Mouse (Mus musculus): ENCODE measurements around the gene Gngt1. TPM values are rescaled to one million over a fixed set of nuclear protein-coding genes. Genes with fewer than 3 reads are reported as not detected.
A peak's percentile ranks its signal among the peaks of the same experiment; 100 is the strongest.

The Gngt1 gene
- not detected in 2 replicates for total RNA-seq (2015)
- not detected in 2 replicates for total RNA-seq (2017)

DNA sequence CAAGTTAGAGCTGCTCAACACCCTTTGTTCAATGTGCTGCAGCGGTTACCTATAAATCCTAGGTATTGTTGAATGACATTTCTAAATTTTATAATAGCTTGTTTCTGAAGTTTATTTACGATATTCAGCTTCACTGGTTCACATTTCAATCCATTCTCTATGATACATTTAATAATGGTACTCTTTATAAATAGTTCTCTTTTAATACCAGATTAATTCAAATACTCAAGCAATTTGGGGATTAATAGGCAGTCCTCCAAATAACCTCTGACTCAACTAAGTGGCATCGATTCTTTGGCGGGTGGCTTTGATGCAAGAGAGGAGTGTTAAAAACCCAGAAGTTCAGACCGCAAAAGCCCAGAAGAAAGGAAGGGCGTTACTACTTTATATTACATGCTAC lies at the start of gene Gngt1:
Gene Gngt1 (plus strand): TSS at position 301 of the 400 bp plus-strand sequence.
- no peak for ATAC-seq (replicated peaks; ENCODE audit: poor library complexity)

DNA sequence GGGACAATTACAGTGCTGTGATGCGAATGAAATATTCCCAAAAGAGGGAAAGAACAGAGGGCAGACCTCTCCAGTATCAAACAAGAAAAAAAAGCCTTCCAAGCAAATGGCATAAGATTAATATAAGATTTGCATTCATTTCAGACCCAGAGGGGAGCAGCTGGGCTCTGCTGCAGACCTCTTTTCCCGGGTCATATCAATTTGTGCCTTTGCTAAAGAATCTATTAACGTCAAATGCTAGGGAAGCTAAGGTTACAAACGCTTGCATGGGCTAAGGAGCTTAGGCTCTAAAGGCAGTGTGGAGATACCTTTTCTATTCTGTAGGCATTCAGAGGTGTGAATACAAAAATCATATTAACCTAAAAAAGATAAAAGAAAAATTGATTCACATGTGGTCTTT lies 38.6 kb upstream of the Gngt1 start:
- ATAC-seq (replicated peaks; ENCODE audit: poor library complexity): no peak

GRCm38 (mm10) chr6:3967676-3968626 lies 25.6 kb upstream of the Gngt1 start:
- peak; percentile 90 for ATAC-seq (replicated peaks; ENCODE audit: poor library complexity)

DNA sequence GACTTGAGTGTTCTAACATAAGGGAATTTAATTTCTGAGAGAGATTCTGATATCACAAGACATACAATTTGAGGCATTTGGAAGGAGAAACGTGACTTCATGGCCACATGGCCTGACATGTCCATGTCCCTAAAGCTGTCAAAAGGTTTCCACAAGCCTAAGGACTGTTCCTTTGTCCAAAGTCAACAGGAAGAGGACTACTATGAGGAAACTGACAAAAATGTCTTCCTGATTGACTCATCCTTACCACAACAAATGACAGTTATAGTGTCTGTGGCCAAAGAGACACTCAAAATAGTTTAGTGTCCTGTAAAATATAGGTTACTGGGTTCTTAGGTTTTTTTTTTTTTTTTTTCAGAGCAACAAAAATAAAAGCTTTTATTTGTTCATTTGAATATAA lies 19.9 kb upstream of the Gngt1 start:
- peak; percentile 98 for ATAC-seq (replicated peaks; ENCODE audit: poor library complexity)

DNA sequence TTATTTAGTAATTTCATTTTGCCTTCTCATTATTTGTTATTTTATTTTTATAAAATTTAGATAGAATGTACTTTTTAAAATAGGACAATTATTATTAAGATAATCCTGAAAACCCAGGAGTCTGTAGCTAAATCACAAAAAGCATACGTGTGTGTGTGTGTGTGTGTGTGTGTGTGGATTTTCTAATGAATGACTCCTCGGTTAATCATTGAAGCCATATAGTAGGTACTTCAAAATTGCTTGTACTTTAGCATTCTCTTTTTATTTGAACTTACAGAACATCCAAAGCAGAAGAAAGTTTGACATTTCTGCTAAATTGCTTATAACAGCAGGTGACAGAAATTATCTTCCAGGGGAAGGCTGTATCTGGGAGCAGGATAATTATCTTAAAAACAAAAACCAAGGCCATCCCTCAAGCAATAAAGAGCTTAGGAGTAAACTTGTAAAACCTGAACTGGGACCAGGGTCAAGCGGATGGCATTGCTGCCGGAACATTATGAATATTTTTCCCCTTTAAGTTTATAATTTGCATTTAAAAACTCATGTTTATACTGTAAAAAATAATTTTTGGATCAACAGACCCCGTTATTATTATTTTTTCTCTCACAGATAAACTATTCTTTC lies 10.8 kb upstream of the Gngt1 start:
- ATAC-seq (replicated peaks; ENCODE audit: poor library complexity): no peak

DNA sequence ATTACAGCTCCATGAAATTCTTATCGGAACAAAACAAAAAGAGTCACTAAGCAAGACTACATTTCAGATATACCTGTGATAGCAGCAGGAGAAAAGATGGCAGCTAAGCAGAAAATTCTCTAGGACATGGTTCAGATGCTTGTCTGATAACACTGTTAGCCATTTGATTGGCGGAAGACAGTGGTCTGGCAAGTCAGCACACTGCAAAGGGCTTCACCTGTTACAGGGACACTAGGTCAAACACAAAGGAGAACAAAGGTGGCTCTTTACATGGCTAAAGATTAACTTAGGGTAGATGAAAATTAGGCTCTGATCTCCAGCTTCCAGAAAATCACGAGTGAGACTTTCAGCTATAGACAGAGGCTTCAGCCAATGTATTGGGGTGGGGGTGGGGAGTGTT lies 4.8 kb upstream of the Gngt1 start, which contains the start of gene Tfpi2:
Gene Tfpi2 (minus strand): TSS at position 170 of the 400 bp plus-strand sequence.
- ATAC-seq (replicated peaks; ENCODE audit: poor library complexity): no peak

DNA sequence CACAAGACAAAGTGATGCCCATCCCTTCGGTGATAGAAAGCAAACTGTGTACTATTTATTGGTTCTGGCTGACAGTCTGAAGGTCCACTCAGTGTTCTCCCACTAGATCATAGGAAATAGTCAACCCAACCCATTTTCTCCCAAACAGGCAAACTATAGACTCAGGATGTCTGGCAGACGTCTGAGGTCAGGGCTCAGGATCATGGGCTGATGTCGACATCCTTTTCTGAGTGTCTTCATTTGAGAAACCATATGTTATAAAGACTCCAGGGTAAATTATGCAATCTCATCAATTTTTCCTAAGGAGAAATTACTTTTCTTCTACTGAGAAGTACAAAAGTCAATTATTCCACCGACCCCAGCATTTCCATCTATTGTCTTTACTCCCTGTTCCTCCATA lies 4.5 kb downstream of the Gngt1 start:
- ATAC-seq (replicated peaks; ENCODE audit: poor library complexity): no peak

DNA sequence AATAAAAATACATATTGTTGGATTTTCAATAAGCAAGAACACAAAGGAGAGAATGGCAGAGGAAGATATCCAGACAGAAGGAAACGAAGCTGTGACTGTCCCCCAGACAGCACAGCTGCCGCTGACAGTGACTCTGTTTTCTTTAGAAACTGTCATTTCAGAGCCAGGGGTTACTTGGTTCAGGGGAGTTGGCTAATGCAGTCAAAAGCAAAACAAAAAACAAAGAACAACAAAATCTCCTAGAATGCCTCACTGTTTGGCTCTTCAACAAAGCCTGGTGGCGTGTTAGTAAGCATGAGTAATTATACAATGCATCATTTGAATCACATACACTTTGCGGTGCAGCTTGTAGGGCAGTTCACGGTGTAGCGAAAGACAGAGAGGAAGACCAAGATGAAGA lies 5.7 kb downstream of the Gngt1 start:
- no peak for ATAC-seq (replicated peaks; ENCODE audit: poor library complexity)

DNA sequence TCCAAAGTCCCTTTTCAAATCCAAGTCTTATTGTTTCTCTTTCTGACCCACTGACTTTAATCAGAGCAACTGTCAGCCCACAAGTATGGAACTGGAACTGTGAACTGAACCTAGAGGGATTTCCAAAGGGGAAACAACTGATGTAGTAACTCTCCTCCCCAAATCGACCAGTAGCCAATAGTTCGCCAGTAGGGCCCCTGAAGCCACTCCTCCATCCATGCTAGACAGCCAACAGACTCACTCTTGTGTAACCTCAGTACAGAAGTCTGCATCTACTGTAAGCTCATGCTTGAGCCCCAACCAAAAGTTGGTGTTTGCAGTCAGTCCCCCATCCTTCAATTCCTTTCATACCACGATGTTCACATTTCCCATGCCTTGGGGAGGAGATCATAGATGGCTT lies 7.1 kb downstream of the Gngt1 start:
- ATAC-seq (replicated peaks; ENCODE audit: poor library complexity): peak; percentile 86

DNA sequence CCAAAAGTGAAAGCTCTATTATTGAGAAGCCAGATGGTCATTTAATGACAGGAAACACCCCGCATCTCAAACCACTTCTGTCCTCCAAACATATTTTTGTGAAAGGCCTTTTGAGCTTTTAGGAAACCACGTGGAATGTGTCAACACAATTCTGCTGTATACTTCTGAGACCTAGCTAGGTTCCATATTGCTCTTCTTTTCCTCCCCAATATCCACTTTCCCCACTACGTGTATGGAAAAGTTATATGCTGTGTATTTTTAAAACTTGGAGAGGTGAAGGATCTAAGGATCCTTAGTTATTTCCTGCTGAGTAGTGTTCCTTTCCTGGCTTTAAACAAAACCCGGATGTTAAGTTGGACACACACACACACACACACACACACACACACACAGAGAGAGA lies 9.9 kb downstream of the Gngt1 start:
- peak; percentile 18 for ATAC-seq (replicated peaks; ENCODE audit: poor library complexity)

DNA sequence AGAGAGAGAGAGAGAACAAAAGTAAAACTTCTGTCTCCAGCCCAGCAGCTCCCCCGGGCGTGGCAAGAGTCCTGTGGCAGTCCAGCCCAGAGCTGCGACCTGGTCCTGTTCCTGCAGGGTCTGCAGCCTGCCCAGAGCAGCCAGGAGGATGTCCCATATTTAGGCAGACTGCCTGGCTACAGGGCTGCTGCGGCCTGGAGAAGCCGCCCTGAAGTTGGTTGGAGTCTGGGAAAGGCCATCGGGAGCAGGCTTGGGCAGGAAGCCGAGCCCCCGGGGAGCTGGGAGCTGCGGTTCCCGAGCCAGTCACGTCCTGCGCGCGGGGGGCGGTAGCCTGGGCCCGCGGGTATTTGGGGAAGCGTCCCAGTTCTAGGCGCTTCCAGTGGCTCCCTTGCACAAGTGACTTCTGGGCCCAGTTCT lies 10.3 kb downstream of the Gngt1 start, which contains the start of gene Gng11:
Gene Gng11 (plus strand): TSS at position 15 of the 417 bp plus-strand sequence.
- peak; percentile 71 for ATAC-seq (replicated peaks; ENCODE audit: poor library complexity)

- no peak for ATAC-seq (replicated peaks; ENCODE audit: poor library complexity)
These were observed 11.2 kb downstream of the Gngt1 start for GRCm38 (mm10) chr6:4004808-4005207.

GRCm38 (mm10) chr6:4008501-4009040 lies 15.0 kb downstream of the Gngt1 start:
- ATAC-seq (replicated peaks; ENCODE audit: poor library complexity): no peak

- no peak for ATAC-seq (replicated peaks; ENCODE audit: poor library complexity)
These were observed 16.0 kb downstream of the Gngt1 start for GRCm38 (mm10) chr6:4009548-4009947.

DNA sequence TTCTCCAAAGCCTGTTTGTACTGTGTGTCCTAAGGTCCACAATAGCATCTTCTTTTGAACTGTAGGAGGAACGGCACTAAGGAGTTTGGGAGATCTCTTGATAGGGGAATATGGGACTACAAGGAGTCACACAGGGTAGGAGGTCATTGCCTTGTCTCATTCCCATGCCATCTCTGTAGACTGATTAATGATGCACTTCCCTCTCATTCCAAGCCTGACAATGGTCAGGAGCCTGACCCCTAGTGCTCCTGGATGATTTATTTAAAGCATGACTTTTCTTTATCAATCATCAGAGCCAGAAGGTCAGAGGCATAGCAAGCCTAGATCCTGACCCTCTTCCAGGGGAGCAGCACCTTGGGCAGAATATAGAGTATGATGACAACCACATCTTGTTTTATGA lies 29.1 kb downstream of the Gngt1 start:
- no peak for ATAC-seq (replicated peaks; ENCODE audit: poor library complexity)

GRCm38 (mm10) chr6:4026367-4026766 lies 32.8 kb downstream of the Gngt1 start:
- ATAC-seq (replicated peaks; ENCODE audit: poor library complexity): peak; percentile 57

- ATAC-seq (replicated peaks; ENCODE audit: poor library complexity): no peak
These were observed 37.4 kb downstream of the Gngt1 start for GRCm38 (mm10) chr6:4030956-4031355.

DNA sequence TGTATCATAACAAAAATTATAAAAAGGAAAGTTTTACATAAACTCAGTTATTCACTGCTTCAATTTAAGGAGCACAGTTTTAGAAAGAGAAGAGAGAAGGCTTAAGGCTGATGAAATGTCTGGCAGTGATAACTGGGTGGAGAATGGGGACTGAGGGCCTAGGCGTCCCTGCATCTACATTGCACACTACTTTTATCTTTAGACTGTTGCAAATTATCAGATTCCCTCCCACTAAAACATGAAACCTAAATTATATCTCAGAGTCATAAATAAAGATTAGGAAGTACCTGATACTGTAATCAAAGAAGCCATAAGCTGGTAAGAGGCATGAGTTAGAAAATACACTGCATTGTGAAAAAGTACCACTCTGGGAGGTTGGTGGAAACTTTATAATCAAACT lies 48.2 kb downstream of the Gngt1 start:
- no peak for ATAC-seq (replicated peaks; ENCODE audit: poor library complexity)

All from megakaryocyte progenitor cell, adult 5-6 weeks (primary cell).